Mouse (Mus musculus): ENCODE results near the gene Ncapd3.

The Ncapd3 gene

GRCm38 (mm10) chr9:27029828-27030762 is at the start of gene Ncapd3, which contains the start of gene Vps26b:
Gene Ncapd3, plus strand, starts transcription at chr9:27030175.
Gene Vps26b, minus strand, starts transcription at chr9:27030065.
- peak; percentile 97 for DNase-seq (ENCODE audit: low read depth, low spot score)

GRCm38 (mm10) chr9:26985090-26985613 is 44.8 kb upstream of the Ncapd3 start:
- DNase-seq (ENCODE audit: low read depth, low spot score), result peak; percentile 22

- DNase-seq (ENCODE audit: low read depth, low spot score), result no peak
These were observed 44.2 kb upstream of the Ncapd3 start for GRCm38 (mm10) chr9:26985668-26986277.

GRCm38 (mm10) chr9:26990181-26990580 is 39.8 kb upstream of the Ncapd3 start:
- DNase-seq (ENCODE audit: low read depth, low spot score), result no peak

DNA sequence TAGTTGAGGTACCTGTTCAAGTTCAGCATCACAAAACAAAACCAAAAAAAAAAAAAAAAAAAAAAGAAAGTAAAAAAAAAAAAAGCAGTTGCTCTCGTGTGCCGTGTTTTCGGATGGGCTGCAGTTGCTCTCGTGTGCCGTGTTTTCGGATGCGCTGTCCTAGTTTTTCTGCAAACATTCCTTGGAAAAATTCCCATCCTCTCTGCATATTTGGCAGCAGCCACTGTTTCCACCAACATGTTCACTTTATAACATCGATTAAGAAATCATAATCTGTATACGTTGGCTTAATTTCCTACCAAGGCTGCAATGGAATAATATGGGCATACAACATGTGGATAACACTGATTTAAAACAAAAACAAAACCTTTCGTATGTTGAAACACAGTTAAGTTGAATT is 36.9 kb upstream of the Ncapd3 start:
- no peak for DNase-seq (ENCODE audit: low read depth, low spot score)

- DNase-seq (ENCODE audit: low read depth, low spot score), result no peak
These were observed 36.1 kb upstream of the Ncapd3 start for GRCm38 (mm10) chr9:26993900-26994299.

DNA sequence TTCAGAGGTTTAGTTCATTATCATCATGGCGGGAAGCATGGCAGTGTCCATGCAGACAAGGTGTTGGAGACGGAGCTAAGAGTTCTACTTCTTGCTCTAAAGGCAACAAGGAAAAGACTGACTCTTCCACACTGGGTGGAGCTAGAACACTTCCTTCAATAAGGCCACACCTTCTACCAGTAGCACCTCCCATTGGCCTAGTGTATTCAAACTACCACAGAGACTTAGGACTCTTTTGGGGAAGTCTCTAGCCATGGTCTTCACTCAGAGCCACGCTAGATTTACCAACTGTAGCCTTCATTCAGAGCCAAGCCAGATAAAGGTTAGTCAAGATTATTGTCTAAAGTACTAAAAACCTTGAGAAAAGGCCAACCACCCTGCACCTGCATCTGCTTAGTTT is 32.9 kb upstream of the Ncapd3 start:
- peak; percentile 47 for DNase-seq (ENCODE audit: low read depth, low spot score)

- no peak for DNase-seq (ENCODE audit: low read depth, low spot score)
These were observed 32.5 kb upstream of the Ncapd3 start for GRCm38 (mm10) chr9:26997501-26997900.

- no peak for DNase-seq (ENCODE audit: low read depth, low spot score)
These were observed 31.1 kb upstream of the Ncapd3 start for GRCm38 (mm10) chr9:26998669-26999460.

DNA sequence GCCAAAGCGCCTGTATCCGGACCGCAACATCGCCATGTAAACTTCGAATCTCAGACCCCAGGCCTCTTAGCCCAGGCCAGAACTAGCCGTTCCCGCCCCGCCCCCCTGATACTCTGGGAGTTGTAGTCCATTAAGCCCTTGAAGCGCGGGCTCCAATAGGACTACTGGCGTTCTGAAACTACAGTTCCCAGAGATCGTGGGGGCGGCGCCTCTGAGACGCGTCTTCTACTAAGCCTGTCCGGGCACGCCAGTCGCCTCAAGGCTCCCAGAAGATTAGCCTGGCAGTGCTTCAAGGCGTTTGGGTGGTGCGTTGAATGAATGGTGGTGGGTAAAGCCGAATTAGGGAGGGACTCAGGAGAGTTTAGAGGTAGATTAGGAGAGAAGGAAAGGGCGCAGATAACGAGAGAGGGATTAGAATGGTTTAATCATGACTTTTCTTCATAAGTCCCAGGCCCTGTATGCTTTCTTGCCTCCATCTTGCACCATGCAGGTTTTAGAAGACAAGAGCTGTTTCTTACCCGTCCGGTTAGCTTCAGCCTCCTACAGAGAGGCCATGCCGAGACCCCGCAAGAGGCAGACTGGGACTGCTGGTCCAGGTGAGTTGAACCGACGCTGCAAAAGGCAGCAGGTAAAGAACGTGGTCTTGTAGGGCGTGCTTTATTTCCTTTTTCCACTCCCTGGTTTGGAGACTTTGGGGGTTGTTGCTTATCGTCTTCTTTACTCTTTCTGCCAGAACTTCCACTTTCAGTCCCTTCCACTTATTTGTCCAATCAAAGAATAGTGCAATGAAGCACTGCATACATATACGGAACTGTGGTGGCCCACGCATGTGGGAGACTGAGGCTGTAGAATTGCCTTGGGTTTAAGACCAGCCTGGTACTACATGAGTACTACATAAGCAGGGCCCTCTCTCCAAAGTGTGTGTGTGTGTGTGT is 30.2 kb upstream of the Ncapd3 start, which contains the start of the genes Acad8 and Thyn1:
Gene Acad8 (minus strand): TSS at position 106 of the 935 bp plus-strand sequence.
Gene Thyn1 (plus strand): TSS at position 250 of the 935 bp plus-strand sequence.
- DNase-seq (ENCODE audit: low read depth, low spot score), result peak; percentile 96

- DNase-seq (ENCODE audit: low read depth, low spot score), result no peak
These were observed 24.7 kb upstream of the Ncapd3 start for GRCm38 (mm10) chr9:27005231-27005630.

- no peak for DNase-seq (ENCODE audit: low read depth, low spot score)
These were observed 24.0 kb upstream of the Ncapd3 start for GRCm38 (mm10) chr9:27005933-27006332.

DNA sequence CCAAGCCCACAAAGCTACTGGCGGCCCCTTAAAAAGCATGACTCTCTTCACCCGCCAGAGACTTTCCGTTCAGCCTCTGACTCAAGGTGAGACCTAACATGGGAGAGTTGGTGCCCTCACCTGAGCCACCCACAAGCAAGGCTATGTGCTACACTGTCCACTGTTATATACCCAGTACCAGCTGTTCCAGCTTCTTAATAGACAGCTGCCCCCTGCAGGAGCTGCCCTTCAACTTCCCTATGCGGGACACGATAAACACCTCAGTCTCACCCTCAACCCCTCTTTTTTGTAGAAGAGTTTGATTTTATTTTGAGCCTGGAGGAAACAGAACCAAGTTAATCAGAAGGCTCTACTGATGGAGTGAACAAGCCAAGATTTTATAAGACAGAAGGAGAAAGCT is 23.1 kb upstream of the Ncapd3 start:
- no peak for DNase-seq (ENCODE audit: low read depth, low spot score)

- DNase-seq (ENCODE audit: low read depth, low spot score), result no peak
These were observed 20.7 kb upstream of the Ncapd3 start for GRCm38 (mm10) chr9:27009231-27009630.

DNA sequence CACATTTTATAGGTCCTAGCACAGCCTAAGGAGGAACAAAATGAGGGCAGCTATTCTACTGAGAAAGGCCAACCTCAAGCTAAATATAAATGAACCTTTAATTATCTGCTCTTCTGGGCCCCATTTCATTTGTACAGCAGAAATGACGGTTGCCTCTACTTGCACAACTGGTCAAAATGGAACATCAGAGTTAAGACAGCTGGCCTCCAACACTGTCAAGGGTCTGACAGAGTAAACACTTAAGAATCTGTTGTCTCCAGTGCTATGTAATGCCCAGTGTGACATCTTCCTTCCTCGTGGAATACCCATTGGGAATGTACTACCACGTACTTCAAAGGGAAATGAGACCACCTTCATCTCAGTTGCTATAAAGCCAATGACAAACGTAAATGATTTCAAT is 18.4 kb upstream of the Ncapd3 start:
- DNase-seq (ENCODE audit: low read depth, low spot score), result no peak

- no peak for DNase-seq (ENCODE audit: low read depth, low spot score)
These were observed 11.0 kb upstream of the Ncapd3 start for GRCm38 (mm10) chr9:27018961-27019360.

DNA sequence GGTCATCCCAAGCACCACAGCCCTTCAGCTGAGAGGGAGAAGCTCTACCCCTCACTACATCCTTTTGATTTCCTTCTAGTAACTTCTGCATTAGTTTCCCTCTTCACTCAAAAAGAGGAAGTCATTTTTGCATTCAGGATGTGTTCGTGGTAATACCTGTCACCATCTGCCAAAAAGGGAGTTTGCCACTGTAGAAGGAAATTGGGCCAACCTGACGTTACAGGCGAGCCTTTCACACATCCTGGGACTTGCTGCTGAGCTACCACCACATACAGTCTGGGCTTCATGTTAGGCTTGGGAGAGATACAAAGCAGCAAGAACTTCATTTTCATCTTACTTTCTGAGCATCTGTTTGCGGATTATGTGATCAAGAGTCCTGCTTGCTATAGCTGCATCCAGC is 6.3 kb upstream of the Ncapd3 start:
- peak; percentile 68 for DNase-seq (ENCODE audit: low read depth, low spot score)

DNA sequence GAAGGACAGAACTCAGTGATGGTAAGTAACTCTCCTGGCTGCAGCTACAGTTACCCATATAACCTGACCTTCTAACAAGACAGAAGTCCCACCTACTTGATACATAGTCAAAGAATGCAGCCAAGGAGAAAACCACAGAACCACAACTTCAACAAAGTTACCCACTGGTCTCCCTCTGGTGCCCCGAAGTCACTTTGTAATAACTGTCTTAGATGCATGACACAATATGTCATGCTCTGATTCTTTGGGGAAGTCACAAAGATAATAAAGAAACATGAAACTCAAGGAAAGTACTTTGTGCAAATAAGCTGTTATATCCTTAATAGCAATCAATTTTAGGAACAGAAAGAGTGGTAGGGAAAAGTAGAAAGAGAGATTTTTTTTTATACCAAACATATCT is 3.3 kb upstream of the Ncapd3 start:
- DNase-seq (ENCODE audit: low read depth, low spot score), result peak; percentile 80

DNA sequence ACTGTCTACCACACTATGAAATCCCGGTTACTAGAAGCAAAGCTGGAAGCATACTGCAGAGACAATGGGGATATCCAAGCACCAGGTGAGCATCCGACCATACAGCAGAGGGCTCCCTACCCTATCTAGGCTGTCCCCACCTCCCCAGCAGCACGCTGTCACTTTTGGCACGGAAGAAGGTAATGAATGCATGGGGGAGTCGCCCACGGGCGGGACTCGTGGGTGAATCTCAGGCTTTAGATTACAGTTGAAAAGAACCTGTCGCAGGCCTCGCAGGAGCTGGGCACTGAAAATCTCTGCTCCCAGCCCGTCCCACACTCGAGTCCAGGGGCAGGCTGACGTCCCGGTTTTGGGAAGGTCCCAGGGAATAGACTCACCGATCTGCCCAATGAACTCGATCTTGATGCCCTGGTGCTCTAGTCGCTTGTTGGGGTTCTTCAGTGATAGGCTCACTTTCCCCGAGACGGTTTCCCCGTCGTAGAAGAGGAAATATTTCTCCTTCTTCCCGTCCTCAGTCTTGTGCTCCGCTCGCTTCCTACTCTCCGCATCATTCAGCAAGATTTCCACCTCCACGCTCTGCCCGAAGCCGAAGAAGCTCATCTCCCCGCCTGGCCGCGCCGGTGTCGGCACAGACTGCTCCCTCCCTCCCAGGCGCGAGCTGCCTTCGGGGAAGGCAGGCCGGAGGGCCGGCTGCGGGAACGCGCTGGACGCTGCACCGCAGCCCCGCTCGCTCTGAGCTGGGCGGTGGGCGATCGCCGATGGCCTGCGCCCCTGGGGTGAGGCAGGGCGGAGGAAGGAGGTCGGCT is 750 bp upstream of the Ncapd3 start:
- peak; percentile 61 for DNase-seq (ENCODE audit: low read depth, low spot score)

DNA sequence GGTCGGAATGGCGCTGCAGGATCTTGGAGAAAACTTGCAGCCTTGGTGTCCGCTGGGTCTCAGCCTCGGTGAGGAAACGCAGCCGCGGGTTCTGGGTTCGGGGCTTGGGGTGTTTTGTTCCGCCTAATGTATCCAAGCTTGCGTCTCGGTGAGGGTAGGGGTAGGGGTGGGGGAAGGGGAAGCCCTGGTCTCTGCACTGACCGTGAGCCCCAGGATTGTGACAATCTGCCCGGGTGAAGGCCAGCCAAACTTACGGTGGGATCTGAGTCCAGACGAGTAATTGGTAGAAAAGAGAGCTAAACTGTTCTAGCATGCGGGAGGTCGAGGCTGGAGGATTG is 757 bp downstream of the Ncapd3 start:
- no peak for DNase-seq (ENCODE audit: low read depth, low spot score)

All from A20 (cell line).